Mouse (Mus musculus) kidney, adult 10 weeks (tissue): ENCODE results near the gene Psma4. TPM values are rescaled to one million over a fixed set of nuclear protein-coding genes. Genes with fewer than 3 reads are reported as not detected.

ENCODE experiments used
- polyA plus RNA-seq: library from polyadenylated mRNA; stranded (reverse); fragments of 350-450 nt; fragmentation: Illumina TruSeq; extraction: RNeasy Lipid Tissue Mini Kit (QIAGEN cat#74804); gene quantifications from one replicate; pipeline ENCODE4 v1.2.3, GENCODE M21; 2014; ENCODE audit warnings: low read depth, low replicate concordance

Psma4 gene
- polyA plus RNA-seq, result 613 TPM

DNA sequence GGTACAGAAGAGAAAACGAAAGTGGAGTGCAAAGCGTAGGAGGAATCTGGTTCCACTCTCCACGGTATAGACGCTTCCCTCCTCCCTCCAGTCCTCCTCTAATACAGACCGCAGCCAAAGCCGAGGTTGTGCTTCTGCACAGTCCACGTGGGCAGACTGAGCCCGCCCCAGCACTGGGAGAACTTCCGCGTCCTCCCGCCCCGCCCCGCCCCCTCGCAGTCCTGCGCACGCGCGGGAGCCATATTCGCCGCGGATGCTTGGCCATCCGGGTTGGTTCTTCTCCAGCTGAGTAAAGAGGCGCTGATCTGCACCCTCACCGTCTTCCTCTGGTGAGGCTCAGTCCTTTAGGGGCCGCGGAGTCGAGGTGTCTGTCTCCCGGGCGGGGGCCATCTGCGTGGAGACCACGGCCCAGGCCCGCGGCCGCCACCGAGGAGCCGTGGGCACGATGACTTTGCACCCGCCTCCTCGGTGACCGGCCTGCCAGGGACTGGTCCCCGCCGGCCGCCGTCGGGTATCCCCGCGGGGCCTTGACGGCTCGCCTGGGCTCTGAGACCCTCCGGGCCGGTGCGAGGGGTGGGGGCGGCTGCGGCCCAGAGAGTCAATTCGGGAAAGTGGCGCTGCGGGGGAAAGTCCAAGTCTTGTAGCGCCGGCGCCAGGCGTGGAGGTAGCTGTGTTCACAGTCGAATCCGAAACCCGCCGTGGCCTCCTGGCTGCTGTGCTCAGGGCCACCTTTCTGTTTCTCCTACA lies at the start of gene Psma4, which contains the start of gene AY074887:
Gene Psma4, plus strand, starts transcription at position 216 of the 747 bp plus-strand sequence.
Gene AY074887, minus strand, starts transcription at position 424 of the 747 bp plus-strand sequence.

DNA sequence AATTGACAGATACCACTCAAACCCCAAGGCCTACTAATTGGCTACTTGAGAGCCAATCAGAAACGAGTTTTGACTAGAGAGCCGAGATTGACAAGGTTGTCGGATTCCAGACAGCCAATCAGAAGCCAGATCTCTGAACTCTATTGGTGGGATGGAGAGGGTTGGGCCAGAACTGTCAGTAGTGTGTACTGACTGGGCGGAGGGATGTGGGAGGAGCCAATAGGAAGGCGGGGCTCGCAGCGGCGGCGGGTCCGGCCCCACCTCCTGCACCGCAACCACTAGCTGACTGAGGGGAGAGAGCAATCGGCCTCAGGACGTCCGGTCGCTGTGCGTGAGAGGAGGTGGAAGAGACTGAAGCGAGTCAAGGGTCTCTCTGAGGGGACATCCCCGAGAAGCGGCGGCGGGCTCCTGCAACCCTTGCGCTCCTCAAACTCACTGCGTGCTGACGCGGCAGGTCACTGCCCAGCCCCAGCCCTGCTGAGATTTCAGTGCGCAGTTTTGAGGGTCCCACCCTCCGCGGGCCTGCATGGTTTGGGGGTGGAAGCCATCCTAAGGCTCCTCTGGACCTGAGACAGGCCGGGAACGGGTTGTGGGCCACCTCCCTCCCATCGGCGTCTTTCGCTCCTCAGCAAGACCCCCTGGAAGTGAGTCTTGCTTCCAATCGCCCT lies 33.4 kb upstream of the Psma4 start, which contains the start of gene Hykk:
Gene Hykk, plus strand, starts transcription at position 274 of the 668 bp plus-strand sequence.

DNA sequence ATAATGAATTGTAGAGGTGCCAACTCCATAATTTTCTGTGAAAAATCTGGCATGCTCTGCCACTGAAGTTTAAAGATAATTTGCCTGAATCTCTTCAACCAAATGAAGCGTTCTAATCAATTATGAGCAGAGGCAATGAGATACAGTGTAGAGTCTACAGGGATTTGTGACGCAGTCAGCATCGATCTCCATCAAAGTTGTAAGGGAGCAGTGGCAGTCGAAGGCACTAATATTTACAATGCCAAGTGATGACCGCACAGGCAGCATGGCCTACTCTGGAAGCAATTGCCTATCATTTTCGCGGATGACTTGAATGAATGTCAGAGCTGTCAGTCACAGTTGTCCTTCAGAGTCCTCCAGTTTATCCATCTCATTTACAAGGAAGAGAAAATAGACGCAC lies 30.1 kb downstream of the Psma4 start, which contains the start of gene Chrna5:
Gene Chrna5, plus strand, starts transcription at position 207 of the 400 bp plus-strand sequence.

Other genes starting within 250 kb of the Psma4 start
- gene Wdr61, start 216.3 kb upstream of the Psma4 start, polyA plus RNA-seq, result 107 TPM
- not detected for gene Crabp1, start 186.0 kb upstream of the Psma4 start, polyA plus RNA-seq
- gene Ireb2, start 87.0 kb upstream of the Psma4 start, polyA plus RNA-seq, result 166 TPM
- 205 TPM for gene Hykk, start 33.5 kb upstream of the Psma4 start, polyA plus RNA-seq
- not detected for gene AY074887, start 208 bp downstream of the Psma4 start, polyA plus RNA-seq
- gene Chrna5, start 30.1 kb downstream of the Psma4 start, polyA plus RNA-seq, result not detected
- gene Chrna3, start 75.8 kb downstream of the Psma4 start, polyA plus RNA-seq, result not detected
- gene Chrnb4, start 98.0 kb downstream of the Psma4 start, polyA plus RNA-seq, result not detected
- gene Ube2q2, start 198.1 kb downstream of the Psma4 start, polyA plus RNA-seq, result 125 TPM